In genomic region chr10:95445104-95446056, GRCm38 (mm10) we compare ENCODE assay signal across 14 mouse cellular contexts. TPM values are rescaled to one million over a fixed set of nuclear protein-coding genes. Genes with fewer than 3 reads are reported as not detected.
DNase-seq lines count a peak whose midpoint lies in the region; ATAC-seq and TF ChIP-seq lines count a peak whose summit lies in the region.
"Had no signal": no experiment of that assay in that cellular context is flagged by ENCODE, and none has a peak within 500 bp of the region (broad histone marks: within the 10 kb centered on the region; RNA-seq: fewer than 3 reads in every experiment).

No protein-coding gene starts in this region.

- H3K4me2 ChIP-seq in lung, embryonic 14.5 days = peak overlapping the region; percentile 25; the same call in 1 of the 2 replicates
- H3K4me2 ChIP-seq: embryonic facial prominence, embryonic 12.5 days had no signal

- H3K9me3 ChIP-seq in heart, embryonic 10.5 days = no peaks in the 10 kb centered on the region
- no peaks in the 10 kb centered on the region for H3K9me3 ChIP-seq in lung, embryonic 14.5 days (ENCODE audit: low read depth, low read length)
- H3K9me3 ChIP-seq: embryonic facial prominence, embryonic 12.5 days; hindbrain, embryonic 10.5 days had no signal

- ATAC-seq in lung, embryonic 14.5 days (ENCODE audit: insufficient read depth) = no peak
- ATAC-seq in monocyte, adult 5-6 weeks (replicated peaks; ENCODE audit: insufficient number of reproducible peaks, low FRiP score, low TSS enrichment, poor library complexity, severe bottlenecking) = no peak
- ATAC-seq: CD4-positive, CD25-positive, alpha-beta regulatory T cell, adult 4 months; liver, postnatal 0 days had no signal

- no peak for TF ChIP-seq CTCF in lung, embryonic 14.5 days (IDR thresholded peaks at IDR 0.05; ENCODE audit: low read depth)

- peaks cover 8% of the 10 kb centered on the region for H3K4me1 ChIP-seq in heart, embryonic 10.5 days
- no peaks in the 10 kb centered on the region for H3K4me1 ChIP-seq in lung, embryonic 14.5 days (ENCODE audit: insufficient read depth)
- H3K4me1 ChIP-seq: embryonic facial prominence, embryonic 12.5 days; hindbrain, embryonic 10.5 days had no signal

- peak; percentile 20 to 48 for DNase-seq in heart, adult 18-20 months
- no peak for DNase-seq in heart, embryonic 10.5 days (ENCODE audit: low spot score)
- DNase-seq in right cerebral cortex, postnatal 4 days = peak; percentile 29
- no peak for DNase-seq in right cerebral cortex, postnatal 36 days (ENCODE audit: low spot score in 2 of 2)
- DNase-seq in lung, embryonic 14.5 days = peak; percentile 81
- DNase-seq in urinary bladder, postnatal 4 days (ENCODE audit: low spot score in 2 of 2) = no peak
- DNase-seq: adrenal gland, postnatal 36 days; cerebellum, adult 18-20 months; liver, postnatal 0 days; spleen, adult 18-20 months had no signal

- no peak overlapping the region for H3K4me3 ChIP-seq in heart, embryonic 10.5 days
- no peak overlapping the region for H3K4me3 ChIP-seq in lung, embryonic 14.5 days (ENCODE audit: low read depth, low read length)
- H3K4me3 ChIP-seq: embryonic facial prominence, embryonic 12.5 days; hindbrain, embryonic 10.5 days had no signal

- H3K36me3 ChIP-seq in heart, embryonic 10.5 days = no peaks in the 10 kb centered on the region
- H3K36me3 ChIP-seq in lung, embryonic 14.5 days (ENCODE audit: insufficient read depth) = no peaks in the 10 kb centered on the region
- H3K36me3 ChIP-seq: embryonic facial prominence, embryonic 12.5 days; hindbrain, embryonic 10.5 days had no signal

- no peak overlapping the region for H3K9ac ChIP-seq in lung, embryonic 14.5 days
- H3K9ac ChIP-seq: embryonic facial prominence, embryonic 12.5 days; liver, postnatal 0 days had no signal

- H3K27me3 ChIP-seq in heart, embryonic 10.5 days (ENCODE audit: insufficient read depth, poor library complexity, severe bottlenecking) = 0 out of 2 replicates have a peak, but pooled peaks cover 11% of the 10 kb centered on the region
- no peaks in the 10 kb centered on the region for H3K27me3 ChIP-seq in lung, embryonic 14.5 days (ENCODE audit: insufficient read depth, low read length)
- H3K27me3 ChIP-seq: embryonic facial prominence, embryonic 12.5 days had no signal

- H3K27ac ChIP-seq in heart, embryonic 10.5 days = no peak overlapping the region
- peak overlapping the region; percentile 58 for H3K27ac ChIP-seq in lung, embryonic 14.5 days (ENCODE audit: low read depth)
- H3K27ac ChIP-seq: embryonic facial prominence, embryonic 12.5 days; hindbrain, embryonic 10.5 days had no signal

- WGBS in heart, embryonic 10.5 days = 79% methylated on average over 18 of the region's 18 CpGs
- 50% methylated on average over 18 of the region's 18 CpGs for WGBS in lung, embryonic 14.5 days

RNA-seq across cellular contexts. Expression of gene Socs2, which starts 28.4 kb away (rescaled TPM):
- 10 to 100 TPM; 34.3 to 39.3 TPM for total RNA-seq in heart, adult 18-20 months (2021)
- 30.7 and 39.6 TPM in 2 replicates for polyA plus RNA-seq in heart, embryonic 10.5 days (2016; fragmentation: Nextera tagmentation; extraction: Ambion mirVana)
- 124 and 129 TPM in 2 replicates for polyA plus RNA-seq in lung, embryonic 14.5 days (2014; fragmentation: Nextera tagmentation; extraction: Ambion mirVana)
- total RNA-seq in monocyte, adult 5-6 weeks (2017) = 0.76 to 3.0 TPM (median 2.7 TPM) in 3 replicates

RNA-seq across cellular contexts. Expression of gene Mrpl42, which starts 56.4 kb away (rescaled TPM):
- total RNA-seq in heart, adult 18-20 months (2021) = 100 to 1,000 TPM; 389 to 421 TPM
- polyA plus RNA-seq in heart, embryonic 10.5 days (2016; fragmentation: Nextera tagmentation; extraction: Ambion mirVana) = 445 and 534 TPM in 2 replicates
- polyA plus RNA-seq in lung, embryonic 14.5 days (2014; fragmentation: Nextera tagmentation; extraction: Ambion mirVana) = 356 and 358 TPM in 2 replicates
- 39.1 to 48.3 TPM (median 43.7 TPM) in 3 replicates for total RNA-seq in monocyte, adult 5-6 weeks (2017)

Comparison
In these comparisons a context has a peak if more than half of its experiments do, and no peak if none do; other contexts are left out.
1. DNase-seq: peak in heart, adult 18-20 months (2 of 2), right cerebral cortex, postnatal 4 days (single experiment) and lung, embryonic 14.5 days (single experiment); none in heart, embryonic 10.5 days (single experiment), right cerebral cortex, postnatal 36 days (0 of 2) and urinary bladder, postnatal 4 days (0 of 2).